Mouse (Mus musculus) intestine, embryonic 16.5 days (tissue): Measurements from ENCODE around the gene Nptx1. TPM values are rescaled to one million over a fixed set of nuclear protein-coding genes. Genes with fewer than 3 reads are reported as not detected.

Experiments
- ATAC-seq: fragments of 200-750 bp; cut with Nextera tagmentation; 2 replicates; pipeline ENCODE4 v1.8.0; 2017; ENCODE audit warnings: moderate TSS enrichment, moderate library complexity
- H3K27ac ChIP-seq: fragments of 300-500 bp; sonication (generic); 2 replicates; pipeline ENCODE4 v1.5.1; 2014; ENCODE audit warnings: mild to moderate bottlenecking, low read length
- H3K27me3 ChIP-seq: fragments of 300-500 bp; sonication (generic); replicated peaks from 2 replicates; pipeline ENCODE4 v1.6.1; 2014; ENCODE audit warnings: low read length, control low read depth, mixed read lengths; ENCODE audit not compliant: control insufficient read depth, insufficient read depth
- H3K36me3 ChIP-seq: fragments of 300-500 bp; sonication (generic); 2 replicates; pipeline ENCODE4 v1.6.1; 2014; ENCODE audit warnings: low read length, control low read depth; ENCODE audit not compliant: control insufficient read depth, insufficient read depth
- H3K4me1 ChIP-seq: fragments of 300-500 bp; sonication (generic); 2 replicates; pipeline ENCODE4 v1.6.1; 2014; ENCODE audit warnings: low read length, control low read depth, mixed read lengths; ENCODE audit not compliant: control insufficient read depth, insufficient read depth
- H3K4me2 ChIP-seq: fragments of 300-500 bp; sonication (generic); 2 replicates; pipeline ENCODE4 v1.6.1; 2014; ENCODE audit warnings: low read depth, low read length, control low read depth
- H3K4me3 ChIP-seq: fragments of 300-500 bp; sonication (generic); 2 replicates; pipeline ENCODE4 v1.5.1; 2014; ENCODE audit warnings: mild to moderate bottlenecking, low read length
- H3K9ac ChIP-seq: fragments of 300-500 bp; sonication (generic); 2 replicates; pipeline ENCODE4 v1.6.1; 2014; ENCODE audit warnings: low read depth, low read length
- H3K9me3 ChIP-seq: fragments of 300-500 bp; sonication (generic); 2 replicates; pipeline ENCODE4 v1.6.1; 2016; ENCODE audit warnings: low read length, control low read depth; ENCODE audit not compliant: control insufficient read depth
- WGBS: fragments of 180-500 bp; shearing (Covaris S2); extraction: QIAGEN DNeasy Blood & Tissue Kit; methylation state at CpG from one replicate; pipeline ENCODE4 v1.1.7; 2014; 5-methylcytosine and 5-hydroxymethylcytosine counted together
- polyA plus RNA-seq: library from polyadenylated mRNA; unstranded; fragments of >200 nt; fragmentation: Nextera tagmentation; extraction: Ambion mirVana; gene quantifications from 2 replicates; pipeline ENCODE4 v1.2.1, GENCODE M21; 2015

Nptx1 gene
- polyA plus RNA-seq: 0.56 and 0.65 TPM in 2 replicates

DNA sequence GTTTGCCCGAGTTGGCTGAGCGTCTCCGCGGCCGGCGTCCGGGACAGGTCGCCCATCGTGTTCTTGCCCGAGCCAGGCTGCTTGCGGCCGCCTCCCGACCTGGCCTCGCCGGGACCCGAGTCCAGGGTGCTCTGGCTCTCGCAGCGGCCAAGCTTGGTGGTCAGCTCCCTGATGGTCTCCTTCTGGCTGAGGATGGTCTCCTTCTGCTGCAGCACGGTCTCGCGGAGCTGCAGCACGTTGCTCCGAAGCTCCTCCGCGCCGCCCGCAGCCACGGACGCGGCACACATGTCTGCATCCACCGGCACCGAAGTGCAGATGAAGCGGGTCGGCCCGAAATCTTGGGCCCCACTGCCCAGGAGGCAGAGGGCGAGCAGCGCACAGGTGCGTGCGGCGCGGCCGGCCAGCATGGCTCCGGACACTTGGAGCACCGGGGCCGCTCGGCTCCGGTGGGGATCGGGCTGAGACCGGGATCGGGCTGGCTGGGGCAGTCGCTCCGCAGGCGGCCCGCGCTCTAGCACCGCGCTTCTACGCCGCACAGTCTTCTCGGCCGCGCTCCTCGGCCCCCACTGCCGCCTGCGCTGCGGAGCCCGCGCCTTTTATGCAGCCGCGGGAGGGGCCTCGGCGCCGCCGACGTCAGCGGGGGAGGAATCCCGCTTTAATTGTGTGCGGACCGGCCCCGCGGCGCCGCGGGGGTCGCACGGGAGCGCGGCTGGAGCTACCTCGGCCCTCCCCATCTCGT, at the start of gene Nptx1:
Gene Nptx1, minus strand, starts transcription at position 571 of the 739 bp plus-strand sequence.
- Histone ChIP-seq H3K27ac (no peak within 1 kb of the TSS), H3K27me3 (peaks cover 87% of the 10 kb centered on the region), H3K9ac (peak within 1 kb of the TSS; percentile 64), H3K4me1 (peaks cover 34% of the 10 kb centered on the region), H3K9me3 (no peaks in the 10 kb centered on the region), H3K4me2 (peak within 1 kb of the TSS; percentile 99), H3K4me3 (peak within 1 kb of the TSS; percentile 62), H3K36me3 (no peaks in the 10 kb centered on the region)
- no peak for ATAC-seq
- under 1% methylated on average over 90 of the region's 90 CpGs for WGBS

DNA sequence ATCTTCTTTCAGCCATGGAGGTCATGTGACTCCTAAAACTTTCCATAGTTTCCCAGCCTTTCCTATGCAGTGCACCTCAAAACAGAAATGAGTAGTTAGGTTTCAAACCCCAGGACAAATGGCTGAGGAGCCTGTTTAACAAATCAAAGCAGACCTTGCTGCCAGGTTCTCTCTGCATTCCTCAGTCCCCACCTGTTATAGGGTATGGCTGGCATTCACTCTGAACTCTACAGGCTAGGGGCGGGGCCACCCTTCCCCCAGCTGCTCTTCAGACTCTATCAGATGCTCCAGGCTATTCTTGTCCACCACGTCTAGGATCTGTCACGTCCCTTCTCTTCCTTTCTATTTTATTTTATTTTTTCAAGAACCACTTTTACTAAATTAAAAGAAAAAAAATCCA, 46.4 kb upstream of the Nptx1 start:
- Histone ChIP-seq H3K9ac (no peak overlapping the region), H3K36me3 (no peaks in the 10 kb centered on the region), H3K4me1 (no peaks in the 10 kb centered on the region), H3K27ac (no peak overlapping the region), H3K27me3 (no peaks in the 10 kb centered on the region), H3K9me3 (no peaks in the 10 kb centered on the region), H3K4me3 (no peak overlapping the region), H3K4me2 (no peak overlapping the region)
- WGBS: 32% methylated on average over 3 of the region's 3 CpGs
- no peak for ATAC-seq

DNA sequence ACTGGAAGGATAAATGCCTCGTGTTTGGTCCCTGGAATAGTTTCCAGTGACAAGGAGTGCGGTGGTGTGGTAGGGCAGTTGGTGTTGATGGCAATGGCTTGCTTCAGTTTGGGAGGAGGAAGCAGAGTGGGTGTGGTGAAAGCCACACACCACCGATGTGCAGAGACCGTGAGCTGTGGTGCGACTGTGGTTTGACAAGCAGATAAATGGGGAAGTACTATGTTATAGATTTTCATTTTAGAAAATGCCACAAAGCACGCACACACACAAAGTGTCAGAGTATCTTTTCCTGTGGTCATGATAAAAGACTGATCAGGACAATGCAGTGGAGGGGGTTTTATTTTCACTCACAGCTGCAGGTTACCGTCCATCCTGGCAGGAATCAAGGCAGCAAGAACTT, 41.7 kb upstream of the Nptx1 start:
- peaks cover 4% of the 10 kb centered on the region for H3K4me1 ChIP-seq
- no peaks in the 10 kb centered on the region for H3K9me3 ChIP-seq
- H3K36me3 ChIP-seq: no peaks in the 10 kb centered on the region
- H3K9ac ChIP-seq: no peak overlapping the region
- H3K27ac ChIP-seq: no peak overlapping the region
- H3K4me2 ChIP-seq: no peak overlapping the region
- 79% methylated on average over 7 of the region's 7 CpGs for WGBS
- H3K27me3 ChIP-seq: no peaks in the 10 kb centered on the region
- ATAC-seq: no peak
- no peak overlapping the region for H3K4me3 ChIP-seq

DNA sequence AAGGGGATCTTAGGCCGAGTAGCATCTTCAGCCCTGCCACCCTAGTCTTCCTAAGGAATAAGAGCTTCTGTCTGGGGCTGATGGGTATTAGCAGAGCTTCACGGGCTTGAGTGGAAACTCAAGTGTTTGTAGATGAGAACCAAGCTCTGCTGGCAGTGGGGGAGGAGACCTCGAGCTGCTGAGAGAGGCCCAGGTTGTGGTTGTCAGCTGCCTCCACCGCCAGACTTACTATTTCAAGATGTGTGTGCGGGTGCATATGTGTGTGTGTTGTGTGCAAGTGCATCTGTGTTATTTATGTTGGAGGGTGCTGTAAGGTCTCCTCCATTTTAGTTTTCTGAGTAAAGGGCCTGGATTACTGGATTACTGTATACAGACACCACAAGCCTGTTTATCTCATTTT, 39.6 kb upstream of the Nptx1 start:
- Histone ChIP-seq H3K4me2 (no peak overlapping the region), H3K27ac (no peak overlapping the region), H3K4me3 (no peak overlapping the region), H3K27me3 (no peaks in the 10 kb centered on the region), H3K9ac (no peak overlapping the region), H3K36me3 (no peaks in the 10 kb centered on the region), H3K9me3 (no peaks in the 10 kb centered on the region), H3K4me1 (peaks cover 4% of the 10 kb centered on the region)
- WGBS: 52% methylated on average over 5 of the region's 5 CpGs
- no peak for ATAC-seq

GRCm38 (mm10) chr11:119586511-119586910, 39.0 kb upstream of the Nptx1 start:
- Histone ChIP-seq H3K4me1 (peaks cover 4% of the 10 kb centered on the region), H3K27ac (0 out of 2 replicates have a peak overlapping the region, but pooled peaks have one; percentile 37), H3K27me3 (no peaks in the 10 kb centered on the region), H3K9me3 (no peaks in the 10 kb centered on the region), H3K4me2 (no peak overlapping the region), H3K4me3 (no peak overlapping the region), H3K9ac (no peak overlapping the region), H3K36me3 (no peaks in the 10 kb centered on the region)
- ATAC-seq: no peak
- 63% methylated on average over 4 of the region's 4 CpGs for WGBS

GRCm38 (mm10) chr11:119577721-119578120, 30.2 kb upstream of the Nptx1 start:
- H3K27ac ChIP-seq: no peak overlapping the region
- no peaks in the 10 kb centered on the region for H3K27me3 ChIP-seq
- H3K9me3 ChIP-seq: no peaks in the 10 kb centered on the region
- peaks cover 4% of the 10 kb centered on the region; the same call in 1 of the 2 replicates for H3K4me1 ChIP-seq
- H3K36me3 ChIP-seq: no peaks in the 10 kb centered on the region
- 97% methylated on average over 2 of the region's 2 CpGs for WGBS
- ATAC-seq: no peak
- no peak overlapping the region for H3K4me2 ChIP-seq
- H3K9ac ChIP-seq: no peak overlapping the region
- H3K4me3 ChIP-seq: no peak overlapping the region

- no peak overlapping the region for H3K4me3 ChIP-seq
- no peaks in the 10 kb centered on the region for H3K27me3 ChIP-seq
- no peak for ATAC-seq
- WGBS: 14% methylated on average over 4 of the region's 4 CpGs
- peaks cover 4% of the 10 kb centered on the region; the same call in 1 of the 2 replicates for H3K4me1 ChIP-seq
- H3K27ac ChIP-seq: no peak overlapping the region
- no peaks in the 10 kb centered on the region for H3K9me3 ChIP-seq
- H3K9ac ChIP-seq: no peak overlapping the region
- H3K4me2 ChIP-seq: no peak overlapping the region
- no peaks in the 10 kb centered on the region for H3K36me3 ChIP-seq
These were observed 29.3 kb upstream of the Nptx1 start for GRCm38 (mm10) chr11:119576855-119577254.

DNA sequence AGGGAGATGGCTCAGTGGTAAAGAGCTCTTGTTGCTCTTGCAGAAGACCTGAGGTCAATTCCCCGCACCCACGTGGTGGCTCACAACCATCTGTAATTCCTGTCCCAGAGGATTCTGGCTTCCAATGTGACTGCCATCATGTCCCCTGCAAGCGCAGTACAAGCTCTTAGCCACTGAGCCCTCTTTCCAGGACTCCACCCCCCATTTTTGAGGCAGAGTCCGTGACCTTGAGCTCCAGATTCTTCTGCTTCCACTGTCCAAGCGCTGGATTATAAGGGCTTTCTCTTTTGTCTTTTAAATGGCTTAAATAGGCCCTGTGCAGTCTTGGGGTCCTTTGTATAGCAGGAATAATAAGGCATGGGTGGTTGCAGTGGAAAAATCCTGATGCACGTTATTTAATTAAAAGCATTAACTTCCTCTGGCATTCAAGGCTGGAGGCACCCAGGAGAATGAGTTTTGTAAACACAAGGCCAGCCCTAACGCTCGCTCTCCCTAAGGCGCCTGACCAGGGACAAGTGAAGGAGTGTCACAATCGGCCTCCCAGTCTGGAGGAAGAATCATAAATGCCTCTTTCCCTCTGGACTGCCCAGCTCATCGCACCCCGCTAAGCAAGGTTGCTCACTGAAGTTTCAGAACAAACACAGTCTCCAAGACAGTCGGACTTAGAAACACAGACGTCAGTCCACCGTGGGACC, 24.9 kb upstream of the Nptx1 start:
- Histone ChIP-seq H3K4me3 (no peak overlapping the region), H3K9ac (no peak overlapping the region), H3K27ac (no peak overlapping the region), H3K9me3 (no peaks in the 10 kb centered on the region), H3K27me3 (no peaks in the 10 kb centered on the region), H3K36me3 (no peaks in the 10 kb centered on the region), H3K4me1 (peaks cover 4% of the 10 kb centered on the region; the same call in 1 of the 2 replicates), H3K4me2 (no peak overlapping the region)
- 54% methylated on average over 15 of the region's 15 CpGs for WGBS
- no peak for ATAC-seq

GRCm38 (mm10) chr11:119566188-119566587, 18.6 kb upstream of the Nptx1 start:
- WGBS: 55% methylated on average over 5 of the region's 5 CpGs

More at GRCm38 (mm10) chr11:119566188-119566587, 18.6 kb upstream of the Nptx1 start:
- Histone ChIP-seq H3K27ac (no peak overlapping the region), H3K4me1 (no peaks in the 10 kb centered on the region), H3K27me3 (peaks cover 9% of the 10 kb centered on the region; the same call in 1 of the 2 replicates), H3K36me3 (no peaks in the 10 kb centered on the region), H3K4me2 (no peak overlapping the region), H3K4me3 (no peak overlapping the region), H3K9ac (no peak overlapping the region), H3K9me3 (no peaks in the 10 kb centered on the region)
- no peak for ATAC-seq
